Mouse (Mus musculus) embryonic facial prominence, embryonic 15.5 days (tissue): ENCODE data around the gene Rab22a. TPM values are rescaled to one million over a fixed set of nuclear protein-coding genes. Genes with fewer than 3 reads are reported as not detected.

Experiments used
- ATAC-seq: fragments of 200-750 bp; cut with Nextera tagmentation; 2 replicates; pipeline ENCODE4 v1.8.0; 2017; ENCODE audit warnings: low read depth, moderate TSS enrichment; ENCODE audit not compliant: insufficient number of reproducible peaks, low FRiP score, low TSS enrichment
- H3K27ac ChIP-seq: fragments of 300-500 bp; sonication (generic); replicated peaks from 2 replicates; pipeline ENCODE4 v1.5.1; 2015; ENCODE audit warnings: mild to moderate bottlenecking, inconsistent platforms
- H3K27me3 ChIP-seq: fragments of 300-500 bp; sonication (generic); 2 replicates; pipeline ENCODE4 v1.6.1; 2015; ENCODE audit warnings: inconsistent platforms
- H3K36me3 ChIP-seq: fragments of 300-500 bp; sonication (generic); 2 replicates; pipeline ENCODE4 v1.6.1; 2015; ENCODE audit warnings: mild to moderate bottlenecking, inconsistent platforms
- H3K4me1 ChIP-seq: fragments of 300-500 bp; sonication (generic); 2 replicates; pipeline ENCODE4 v1.6.1; 2015; ENCODE audit warnings: inconsistent platforms
- H3K4me2 ChIP-seq: fragments of 300-500 bp; sonication (generic); replicated peaks from 2 replicates; pipeline ENCODE4 v1.6.1; 2015; ENCODE audit warnings: mild to moderate bottlenecking, inconsistent platforms
- H3K4me3 ChIP-seq: fragments of 300-500 bp; sonication (generic); replicated peaks from 2 replicates; pipeline ENCODE4 v1.5.1; 2015; ENCODE audit warnings: mild to moderate bottlenecking, inconsistent platforms
- H3K9ac ChIP-seq: fragments of 300-500 bp; sonication (generic); 2 replicates; pipeline ENCODE4 v1.6.1; 2015; ENCODE audit warnings: inconsistent platforms
- H3K9me3 ChIP-seq: fragments of 300-500 bp; sonication (generic); replicated peaks from 2 replicates; pipeline ENCODE4 v1.6.1; 2016; ENCODE audit warnings: inconsistent platforms
- WGBS: fragments of 180-500 bp; shearing (Covaris S2); methylation state at CpG from one replicate; pipeline ENCODE4 v1.1.7; 2015; 5-methylcytosine and 5-hydroxymethylcytosine counted together
- polyA plus RNA-seq: library from polyadenylated mRNA; unstranded; fragments of >200 nt; fragmentation: Nextera tagmentation; extraction: Ambion mirVana; gene quantifications from 2 replicates; pipeline ENCODE4 v1.2.1, GENCODE M21; 2015

Gene Rab22a
- polyA plus RNA-seq, 1 experiment from 2014 or later = 40.9 TPM

DNA sequence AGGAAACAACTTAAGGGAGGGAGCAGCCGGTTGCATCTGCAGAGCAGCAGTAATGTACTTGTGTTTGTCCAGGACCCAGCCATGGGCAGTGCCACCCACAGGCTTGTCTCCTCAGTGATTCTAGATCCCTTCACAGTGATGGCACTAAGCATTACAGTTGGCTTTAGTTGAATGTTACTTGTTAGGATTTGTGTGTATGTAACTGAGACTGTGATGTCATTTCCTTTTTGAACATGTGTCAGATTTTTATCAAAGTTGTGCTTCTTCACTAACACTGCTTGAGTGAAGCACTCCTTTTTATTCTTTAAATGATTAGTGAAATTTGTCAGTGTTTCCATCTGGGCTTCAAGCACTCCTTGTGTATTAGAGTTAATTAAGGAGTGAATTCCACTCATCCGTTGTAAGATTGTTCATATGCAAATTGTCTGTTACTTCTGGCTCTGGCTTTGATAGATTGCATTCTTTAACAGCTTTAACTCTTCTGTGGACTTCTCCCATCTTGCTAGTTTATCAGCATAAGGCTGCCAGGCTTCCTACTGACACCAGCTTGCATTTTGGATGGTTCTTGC lies 12.9 kb downstream of the Rab22a start:
- H3K9ac ChIP-seq = no peak overlapping the region
- H3K27me3 ChIP-seq = no peaks in the 10 kb centered on the region
- 0 out of 2 replicates have a peak, but pooled peaks cover 13% of the 10 kb centered on the region for H3K4me1 ChIP-seq
- H3K4me3 ChIP-seq = no peak overlapping the region
- ATAC-seq = no peak
- H3K9me3 ChIP-seq = no peaks in the 10 kb centered on the region
- no peak overlapping the region for H3K4me2 ChIP-seq
- WGBS = 73% methylated on average over 2 of the region's 2 CpGs
- 0 out of 2 replicates have a peak, but pooled peaks cover 10% of the 10 kb centered on the region for H3K36me3 ChIP-seq
- H3K27ac ChIP-seq = no peak overlapping the region

DNA sequence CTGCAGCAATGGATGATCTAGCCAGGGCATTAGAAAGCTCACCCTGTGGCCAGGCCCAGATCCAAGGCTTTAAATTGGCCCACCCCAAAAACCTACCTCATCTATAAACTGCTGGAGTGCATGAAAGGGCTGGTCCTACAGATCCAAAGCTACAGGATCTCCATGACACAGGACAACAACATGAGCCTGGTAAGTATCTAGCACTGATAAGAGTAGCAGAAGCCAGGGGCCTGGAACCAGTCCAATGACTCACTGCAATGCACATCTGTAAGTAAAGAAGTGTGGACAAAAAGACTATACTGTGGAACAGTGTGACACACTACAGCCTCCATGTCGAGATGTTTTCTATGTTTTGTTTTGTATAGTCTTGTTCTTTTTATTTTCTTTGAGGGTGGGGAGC lies 13.9 kb downstream of the Rab22a start:
- H3K4me1 ChIP-seq = 0 out of 2 replicates have a peak, but pooled peaks cover 14% of the 10 kb centered on the region
- H3K4me2 ChIP-seq = no peak overlapping the region
- H3K9ac ChIP-seq = no peak overlapping the region
- H3K36me3 ChIP-seq = 0 out of 2 replicates have a peak, but pooled peaks cover 10% of the 10 kb centered on the region
- ATAC-seq = no peak
- no peaks in the 10 kb centered on the region for H3K9me3 ChIP-seq
- H3K4me3 ChIP-seq = no peak overlapping the region
- no peaks in the 10 kb centered on the region for H3K27me3 ChIP-seq
- 80% methylated on average over 1 of the region's 1 CpGs for WGBS
- no peak overlapping the region for H3K27ac ChIP-seq

DNA sequence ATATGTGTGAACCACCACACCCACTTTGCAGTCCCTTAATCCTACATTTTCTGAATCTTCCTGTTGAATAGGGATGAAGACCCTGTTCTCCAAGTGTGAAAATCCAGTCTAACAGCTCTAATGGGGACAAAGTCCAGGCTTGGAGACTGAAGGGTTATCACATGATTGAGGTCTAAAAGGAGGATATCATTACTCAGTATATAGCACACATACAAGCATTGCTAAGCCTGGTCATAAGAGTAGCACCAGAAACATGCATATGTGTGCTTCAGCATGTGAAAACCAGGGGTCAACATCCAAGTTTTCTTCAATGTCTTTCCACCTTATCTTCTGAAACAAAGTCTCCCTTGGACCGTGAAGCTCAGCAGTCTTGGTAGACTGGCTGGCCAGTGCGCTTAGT lies 19.0 kb downstream of the Rab22a start:
- H3K27ac ChIP-seq = no peak overlapping the region
- H3K4me3 ChIP-seq = no peak overlapping the region
- 0 out of 2 replicates have a peak, but pooled peaks cover 11% of the 10 kb centered on the region for H3K4me1 ChIP-seq
- no peak overlapping the region for H3K9ac ChIP-seq
- ATAC-seq = no peak
- no peaks in the 10 kb centered on the region for H3K27me3 ChIP-seq
- H3K36me3 ChIP-seq = peaks cover 10% of the 10 kb centered on the region
- H3K4me2 ChIP-seq = no peak overlapping the region
- H3K9me3 ChIP-seq = no peaks in the 10 kb centered on the region
- WGBS = 88% methylated on average over 2 of the region's 2 CpGs

DNA sequence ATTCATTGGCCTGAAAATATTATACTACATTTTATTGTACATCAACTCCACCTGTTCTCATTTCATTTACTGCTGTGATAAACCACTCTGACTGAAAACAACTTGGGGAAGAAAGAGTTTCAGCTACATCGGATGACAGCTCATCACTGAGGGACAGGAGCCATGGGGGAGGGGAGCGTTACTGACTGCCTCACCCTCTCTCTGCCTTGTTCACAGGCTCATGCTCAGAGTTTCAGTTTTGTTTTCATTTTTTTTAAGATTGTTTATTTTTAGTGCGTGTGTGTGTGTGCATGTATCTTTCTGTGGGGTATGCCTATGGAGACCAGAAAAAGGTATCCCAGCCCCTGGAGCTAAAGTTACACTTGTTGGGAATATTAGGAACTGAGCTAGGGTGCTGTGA lies 19.7 kb downstream of the Rab22a start:
- Histone ChIP-seq H3K36me3 (peaks cover 8% of the 10 kb centered on the region), H3K27me3 (no peaks in the 10 kb centered on the region), H3K4me2 (no peak overlapping the region), H3K4me3 (no peak overlapping the region), H3K9me3 (no peaks in the 10 kb centered on the region), H3K9ac (no peak overlapping the region), H3K27ac (no peak overlapping the region), H3K4me1 (0 out of 2 replicates have a peak, but pooled peaks cover 11% of the 10 kb centered on the region)
- no peak for ATAC-seq
- 64% methylated on average over 3 of the region's 3 CpGs for WGBS

DNA sequence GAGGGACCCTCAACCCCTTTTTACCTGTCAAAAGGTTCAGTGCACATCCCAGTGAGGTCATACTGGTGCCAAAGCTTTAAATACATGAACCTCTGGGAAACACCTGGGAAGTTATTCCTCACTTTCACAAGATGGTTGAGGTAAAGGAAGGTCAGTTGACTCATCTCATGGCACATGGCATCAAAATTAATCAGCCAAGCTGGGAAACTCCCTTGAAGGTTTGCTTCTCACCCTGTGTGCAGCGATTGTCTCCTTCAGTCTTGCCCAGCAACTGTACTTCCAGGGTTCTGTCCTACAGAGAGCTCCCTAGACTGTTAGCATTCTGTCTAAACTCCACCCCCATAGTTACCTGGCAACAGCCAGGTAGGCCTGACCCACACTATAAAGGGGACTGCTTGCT lies 20.6 kb downstream of the Rab22a start:
- WGBS = 69% methylated on average over 1 of the region's 1 CpGs
- no peaks in the 10 kb centered on the region for H3K9me3 ChIP-seq
- no peak overlapping the region for H3K9ac ChIP-seq
- H3K4me2 ChIP-seq = no peak overlapping the region
- no peaks in the 10 kb centered on the region for H3K27me3 ChIP-seq
- H3K27ac ChIP-seq = no peak overlapping the region
- H3K36me3 ChIP-seq = peaks cover 10% of the 10 kb centered on the region
- no peak overlapping the region for H3K4me3 ChIP-seq
- no peak for ATAC-seq
- H3K4me1 ChIP-seq = 0 out of 2 replicates have a peak, but pooled peaks cover 11% of the 10 kb centered on the region

DNA sequence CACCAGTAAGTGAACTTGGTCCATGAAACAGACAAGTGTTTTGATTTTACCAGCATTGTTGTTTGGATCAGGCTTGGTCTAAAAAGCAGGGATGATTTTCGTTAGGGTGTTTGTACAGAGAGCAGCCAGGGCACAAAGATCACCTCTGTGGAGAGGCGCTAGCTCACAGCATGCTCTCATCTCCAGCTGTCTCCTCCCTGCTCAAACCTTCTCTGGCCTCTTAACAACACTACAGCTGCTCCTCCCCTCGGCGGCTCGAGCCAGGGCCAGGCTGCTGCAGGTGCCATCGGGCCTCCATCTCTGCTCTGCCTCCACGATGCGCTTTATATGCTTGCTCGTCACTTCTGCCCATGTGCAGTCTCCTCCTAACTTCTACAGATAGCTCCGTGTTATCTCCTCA lies 23.2 kb downstream of the Rab22a start:
- peaks cover 6% of the 10 kb centered on the region; the same call in 1 of the 2 replicates for H3K4me1 ChIP-seq
- no peak overlapping the region for H3K27ac ChIP-seq
- no peak overlapping the region for H3K4me2 ChIP-seq
- WGBS = 81% methylated on average over 10 of the region's 10 CpGs
- no peaks in the 10 kb centered on the region for H3K27me3 ChIP-seq
- H3K9ac ChIP-seq = no peak overlapping the region
- H3K4me3 ChIP-seq = no peak overlapping the region
- peaks cover 10% of the 10 kb centered on the region for H3K36me3 ChIP-seq
- H3K9me3 ChIP-seq = no peaks in the 10 kb centered on the region
- no peak for ATAC-seq

DNA sequence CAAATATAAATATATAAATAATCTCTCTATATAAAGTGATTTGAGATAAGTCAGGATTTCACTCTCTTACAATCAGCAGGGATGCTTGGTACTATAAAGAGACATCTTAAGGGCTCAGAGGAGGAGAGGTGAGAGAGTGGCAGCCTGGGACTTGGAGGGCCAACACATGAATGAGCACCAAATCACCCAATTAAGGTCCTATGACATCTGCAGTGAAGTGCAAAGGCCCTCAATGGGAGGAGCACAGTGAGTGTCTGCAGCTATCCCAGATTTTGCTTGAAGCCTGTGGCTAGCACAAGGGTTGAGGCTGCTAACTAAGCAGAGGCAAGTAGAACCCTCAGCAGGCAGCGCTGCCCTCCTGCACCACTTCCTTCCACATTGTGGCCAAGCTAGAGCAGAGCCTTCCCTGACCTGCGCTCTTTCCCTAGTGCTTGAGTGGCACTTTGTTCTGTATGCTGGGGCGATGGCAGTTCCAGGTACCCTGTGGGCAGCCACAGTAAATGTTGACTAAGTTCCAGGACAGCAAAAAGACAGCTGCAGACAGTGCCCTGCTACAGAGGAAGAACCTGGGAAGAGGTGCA lies 26.3 kb downstream of the Rab22a start:
- Histone ChIP-seq H3K4me3 (no peak overlapping the region), H3K4me2 (no peak overlapping the region), H3K9me3 (no peaks in the 10 kb centered on the region), H3K4me1 (peaks cover 6% of the 10 kb centered on the region; the same call in 1 of the 2 replicates), H3K36me3 (peaks cover 22% of the 10 kb centered on the region), H3K9ac (no peak overlapping the region), H3K27me3 (no peaks in the 10 kb centered on the region), H3K27ac (no peak overlapping the region)
- ATAC-seq = no peak
- WGBS = 89% methylated on average over 3 of the region's 3 CpGs

DNA sequence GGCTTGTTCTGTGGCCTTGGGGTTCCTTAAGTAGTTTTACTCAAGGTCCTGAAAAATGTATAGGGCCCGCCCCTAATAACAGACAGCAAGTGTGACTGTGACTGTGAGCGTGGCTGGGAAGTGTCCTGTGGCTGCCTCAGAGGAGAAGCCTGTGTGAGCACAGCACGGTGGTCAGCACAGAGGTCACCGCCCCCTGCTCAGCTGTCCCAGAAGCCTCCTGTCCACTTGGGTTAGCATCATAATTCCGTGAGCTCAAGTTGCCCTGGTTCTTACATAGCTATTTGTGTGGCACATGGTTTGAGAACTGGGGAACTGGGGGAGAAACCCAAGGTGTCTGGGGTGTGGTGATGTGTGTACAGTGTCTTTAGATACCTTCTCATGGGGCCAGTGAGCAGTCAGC lies 27.8 kb downstream of the Rab22a start:
- Histone ChIP-seq H3K36me3 (peaks cover 31% of the 10 kb centered on the region), H3K4me1 (peaks cover 6% of the 10 kb centered on the region; the same call in 1 of the 2 replicates), H3K9ac (no peak overlapping the region), H3K4me2 (no peak overlapping the region), H3K27ac (no peak overlapping the region), H3K27me3 (no peaks in the 10 kb centered on the region), H3K4me3 (no peak overlapping the region), H3K9me3 (no peaks in the 10 kb centered on the region)
- 79% methylated on average over 5 of the region's 5 CpGs for WGBS
- ATAC-seq = no peak

DNA sequence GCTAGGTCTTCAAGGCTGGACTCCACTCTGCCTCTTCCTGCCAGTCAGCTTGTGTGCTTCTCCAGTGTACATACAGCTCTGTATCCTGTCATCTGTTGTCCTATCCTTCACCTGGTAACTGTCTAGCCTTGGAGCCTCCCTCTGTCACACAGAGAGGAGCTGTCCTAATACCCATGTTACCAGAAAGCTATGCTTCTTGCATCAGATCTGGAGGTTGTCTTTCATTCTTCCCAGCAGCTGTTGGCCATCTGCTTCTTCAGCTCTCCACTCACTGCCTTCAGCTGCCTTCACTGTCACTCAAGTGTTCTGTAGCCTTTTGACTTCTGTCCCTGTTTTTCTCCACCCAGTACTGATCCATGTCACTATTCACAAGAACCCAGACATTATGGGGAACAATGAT lies 30.3 kb downstream of the Rab22a start:
- Histone ChIP-seq H3K27me3 (no peaks in the 10 kb centered on the region), H3K9me3 (no peaks in the 10 kb centered on the region), H3K36me3 (peaks cover 31% of the 10 kb centered on the region), H3K4me1 (peaks cover 6% of the 10 kb centered on the region; the same call in 1 of the 2 replicates), H3K4me2 (no peak overlapping the region), H3K9ac (no peak overlapping the region), H3K27ac (no peak overlapping the region), H3K4me3 (no peak overlapping the region)
- no peak for ATAC-seq

DNA sequence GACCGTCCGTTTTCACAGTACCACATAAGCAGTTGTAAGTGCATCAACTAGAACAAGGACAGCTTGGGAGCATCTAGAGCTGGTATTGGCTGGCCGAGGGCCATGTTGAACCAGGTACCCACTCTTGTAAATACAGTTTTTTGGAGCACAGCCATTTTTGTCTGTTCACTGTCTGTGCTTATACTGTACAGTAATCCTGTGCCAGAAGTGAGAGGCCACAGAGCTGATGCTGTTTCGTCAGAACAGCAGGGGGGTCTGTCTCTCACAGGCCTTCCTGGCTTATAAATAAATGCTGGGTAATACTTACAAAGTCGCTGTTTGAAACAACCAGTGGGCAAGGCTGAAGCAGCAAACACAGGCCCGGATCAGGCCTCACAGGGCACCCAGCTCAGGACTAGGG lies 32.2 kb downstream of the Rab22a start:
- no peaks in the 10 kb centered on the region for H3K4me1 ChIP-seq
- H3K9me3 ChIP-seq = no peaks in the 10 kb centered on the region
- no peaks in the 10 kb centered on the region for H3K27me3 ChIP-seq
- 86% methylated on average over 6 of the region's 6 CpGs for WGBS
- H3K4me3 ChIP-seq = no peak overlapping the region
- H3K27ac ChIP-seq = no peak overlapping the region
- no peak overlapping the region for H3K9ac ChIP-seq
- H3K36me3 ChIP-seq = peaks cover 47% of the 10 kb centered on the region
- no peak overlapping the region for H3K4me2 ChIP-seq
- no peak for ATAC-seq

DNA sequence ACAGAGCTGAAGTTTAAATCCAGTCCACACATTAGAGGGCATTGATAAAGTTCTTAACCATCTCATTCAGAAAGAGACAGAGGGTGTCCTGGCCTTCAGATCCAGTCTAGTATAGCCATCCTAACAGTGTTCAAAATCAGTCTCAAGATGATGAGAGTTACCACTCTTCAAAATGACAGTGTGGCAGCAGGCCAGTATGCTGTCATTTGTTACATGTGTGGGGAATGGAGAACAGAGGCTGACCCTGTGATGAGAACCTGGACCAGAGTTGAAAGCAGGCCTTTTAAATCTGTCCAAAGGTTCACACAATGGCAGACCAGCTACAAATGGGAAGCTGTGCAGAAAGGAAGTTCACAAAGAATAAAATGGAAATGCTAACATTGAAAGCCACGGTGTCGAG lies 33.1 kb downstream of the Rab22a start:
- WGBS = 82% methylated on average over 2 of the region's 2 CpGs
- H3K9me3 ChIP-seq = no peaks in the 10 kb centered on the region
- H3K9ac ChIP-seq = no peak overlapping the region
- H3K36me3 ChIP-seq = peaks cover 55% of the 10 kb centered on the region
- no peak for ATAC-seq
- no peaks in the 10 kb centered on the region for H3K27me3 ChIP-seq
- no peak overlapping the region for H3K4me3 ChIP-seq
- H3K27ac ChIP-seq = no peak overlapping the region
- H3K4me2 ChIP-seq = no peak overlapping the region
- H3K4me1 ChIP-seq = no peaks in the 10 kb centered on the region

DNA sequence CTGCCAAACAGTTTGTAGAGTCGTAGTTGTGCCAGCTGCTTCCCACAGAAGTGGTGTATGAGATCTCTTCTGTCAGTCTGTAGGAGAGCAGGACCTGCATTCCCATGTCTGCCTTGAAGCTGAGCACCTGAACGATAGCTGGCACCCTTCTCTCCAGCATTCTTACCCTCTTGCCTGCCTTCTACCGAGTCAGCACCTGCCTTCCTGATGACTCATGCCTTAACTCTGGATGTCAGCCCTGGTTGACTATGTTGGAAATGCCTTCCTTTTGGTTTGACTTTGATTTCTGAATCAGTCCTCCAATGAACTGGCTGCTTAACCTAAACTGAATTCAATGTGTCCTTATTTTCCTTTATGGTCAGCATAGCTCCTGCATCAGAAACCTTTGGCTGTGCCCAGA lies 39.3 kb downstream of the Rab22a start:
- no peak overlapping the region for H3K4me2 ChIP-seq
- peaks cover 2% of the 10 kb centered on the region; the same call in 1 of the 2 replicates for H3K4me1 ChIP-seq
- H3K36me3 ChIP-seq = peaks cover 76% of the 10 kb centered on the region
- H3K4me3 ChIP-seq = no peak overlapping the region
- no peak overlapping the region for H3K27ac ChIP-seq
- H3K9me3 ChIP-seq = no peaks in the 10 kb centered on the region
- H3K27me3 ChIP-seq = no peaks in the 10 kb centered on the region
- no peak overlapping the region for H3K9ac ChIP-seq
- WGBS = 55% methylated on average over 3 of the region's 3 CpGs
- no peak for ATAC-seq
